Mouse (Mus musculus): Measurements from ENCODE around the gene Nacc1.

DNA sequence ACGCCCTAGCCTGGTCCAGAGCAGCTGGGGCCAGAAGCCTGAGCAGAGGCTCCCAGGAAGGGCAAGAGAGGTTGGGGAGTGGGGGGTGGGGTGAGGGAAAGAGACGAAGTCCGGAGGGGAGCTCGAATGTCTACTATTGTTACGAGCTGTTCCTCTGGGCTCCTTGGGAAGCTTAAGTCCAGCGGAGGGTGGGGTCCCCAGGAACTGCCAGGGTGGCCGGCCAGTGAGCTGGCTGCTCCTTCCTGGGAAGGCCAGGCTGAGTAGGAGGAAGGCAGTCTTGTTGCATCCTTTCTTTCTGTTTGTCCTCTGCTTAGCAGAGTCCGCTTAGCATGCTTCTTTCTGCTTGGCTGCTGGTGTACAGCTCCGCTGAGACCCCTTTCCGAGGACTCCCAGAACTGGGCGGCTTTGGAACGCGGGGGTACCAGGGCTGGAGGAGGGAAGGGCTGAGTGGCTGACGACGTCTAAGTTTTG lies 20.4 kb upstream of the Nacc1 start:
- TF ChIP-seq CTCF (IDR thresholded peaks at IDR 0.05) = no peak
- no peak for TF ChIP-seq POLR2A (IDR thresholded peaks at IDR 0.05; ENCODE audit: insufficient read depth, low read depth, low read length)
- TF ChIP-seq EP300 (IDR thresholded peaks at IDR 0.05; ENCODE audit: insufficient read depth, low read depth, low read length) = 0 out of 2 replicates have a peak, but pooled peaks have one; percentile 8
